Comparison of ENCODE assay signal across 8 mouse cellular contexts in the genomic region with DNA sequence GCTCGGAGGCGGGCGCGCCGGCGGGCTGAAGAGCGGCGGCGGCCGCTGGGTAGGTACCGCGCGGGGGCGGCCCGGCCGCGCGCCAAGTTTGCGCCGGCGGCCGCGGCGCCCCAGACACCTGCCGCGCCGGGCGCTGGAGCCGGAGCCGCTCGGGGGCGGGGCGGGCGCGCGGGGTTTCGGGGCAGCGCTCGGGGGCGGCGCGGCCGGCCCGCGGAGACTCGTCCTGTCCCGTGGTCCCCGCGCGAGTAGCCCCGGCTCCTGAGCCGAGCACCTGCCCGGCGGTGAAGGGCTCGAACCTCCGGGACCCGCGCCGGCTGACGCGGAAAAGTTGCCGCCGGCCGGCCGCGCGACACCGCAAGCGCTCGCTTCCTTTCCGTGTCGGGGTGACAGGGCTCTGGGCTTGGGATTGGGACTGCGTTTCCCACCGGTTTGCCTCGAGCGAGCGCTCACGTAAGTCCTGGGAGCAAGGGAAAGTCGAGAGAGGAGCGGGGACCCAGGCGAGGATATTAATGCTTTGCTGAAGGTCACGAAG.
DNase-seq lines count a peak whose midpoint lies in the region; ATAC-seq lines count a peak whose summit lies in the region.

No protein-coding gene starts in this region.

- H3K9me3 ChIP-seq in lung, embryonic 16.5 days (ENCODE audit: control insufficient read depth, low read length): no peaks in the 10 kb centered on the region
- peaks cover 2% of the 10 kb centered on the region; the same call in 1 of the 2 replicates for H3K9me3 ChIP-seq in heart, embryonic 16.5 days (replicated peaks; ENCODE audit: control insufficient read depth, low read length)
- no peaks in the 10 kb centered on the region for H3K9me3 ChIP-seq in liver, embryonic 15.5 days (replicated peaks)

- peaks cover 6% of the 10 kb centered on the region; the same call in 1 of the 2 replicates for H3K4me1 ChIP-seq in lung, embryonic 16.5 days (replicated peaks; ENCODE audit: control insufficient read depth, insufficient read depth, low read length)
- peaks cover 17% of the 10 kb centered on the region for H3K4me1 ChIP-seq in heart, embryonic 16.5 days (ENCODE audit: control insufficient read depth, insufficient read depth, low read length)
- H3K4me1 ChIP-seq in liver, embryonic 15.5 days (replicated peaks): peaks cover 27% of the 10 kb centered on the region

- peak; percentile 34 for DNase-seq in adrenal gland, adult 8-10 months
- no peak for DNase-seq in adrenal gland, postnatal 25 days
- DNase-seq in lung, postnatal 36 days: no peak
- peak; percentile 56 for DNase-seq in embryo, embryonic 11 days
- DNase-seq in right cerebral cortex, postnatal 14 days: peak; percentile 31

- peak overlapping the region; percentile 63 for H3K27ac ChIP-seq in lung, embryonic 16.5 days (ENCODE audit: low read length)
- H3K27ac ChIP-seq in heart, embryonic 16.5 days (ENCODE audit: low read length): peak overlapping the region; percentile 90
- H3K27ac ChIP-seq in liver, embryonic 15.5 days (replicated peaks): peak overlapping the region; percentile 89

- peaks cover 5% of the 10 kb centered on the region for H3K27me3 ChIP-seq in lung, embryonic 16.5 days (ENCODE audit: control insufficient read depth, insufficient read depth, low read depth, low read length)
- no peaks in the 10 kb centered on the region for H3K27me3 ChIP-seq in heart, embryonic 16.5 days (ENCODE audit: control insufficient read depth, insufficient read depth, low read length)
- H3K27me3 ChIP-seq in liver, embryonic 15.5 days: peaks cover 8% of the 10 kb centered on the region; the same call in 1 of the 2 replicates

- no peaks in the 10 kb centered on the region for H3K36me3 ChIP-seq in lung, embryonic 16.5 days (ENCODE audit: control insufficient read depth, insufficient read depth, low read length)
- H3K36me3 ChIP-seq in heart, embryonic 16.5 days (ENCODE audit: control insufficient read depth, insufficient read depth): peaks cover 7% of the 10 kb centered on the region; the same call in 1 of the 2 replicates
- H3K36me3 ChIP-seq in liver, embryonic 15.5 days (replicated peaks): peaks cover 25% of the 10 kb centered on the region

- ATAC-seq in lung, embryonic 16.5 days (ENCODE audit: low read depth): no peak
- no peak; the same call in 1 of the 2 replicates for ATAC-seq in heart, embryonic 16.5 days (replicated peaks; ENCODE audit: extremely low read depth, insufficient read depth, low FRiP score)
- peak; percentile 78 for ATAC-seq in liver, embryonic 15.5 days (ENCODE audit: insufficient read depth)

- peak overlapping the region; percentile 88 for H3K4me2 ChIP-seq in lung, embryonic 16.5 days (ENCODE audit: low read depth, low read length)
- peak overlapping the region; percentile 76 for H3K4me2 ChIP-seq in heart, embryonic 16.5 days (ENCODE audit: low read depth, low read length)
- H3K4me2 ChIP-seq in liver, embryonic 15.5 days: peak overlapping the region; percentile 75

- peak overlapping the region; percentile 77 for H3K4me3 ChIP-seq in lung, embryonic 16.5 days (ENCODE audit: low read length)
- peak overlapping the region; percentile 90 for H3K4me3 ChIP-seq in heart, embryonic 16.5 days (ENCODE audit: low read length)
- peak overlapping the region; percentile 91 for H3K4me3 ChIP-seq in liver, embryonic 15.5 days (replicated peaks)

- H3K9ac ChIP-seq in lung, embryonic 16.5 days (ENCODE audit: low read length): peak overlapping the region; percentile 75
- peak overlapping the region; percentile 91 for H3K9ac ChIP-seq in heart, embryonic 16.5 days (ENCODE audit: low read length)
- peak overlapping the region; percentile 93 for H3K9ac ChIP-seq in liver, embryonic 15.5 days

- under 1% methylated on average over 37 of the region's 82 CpGs for WGBS in lung, embryonic 16.5 days
- WGBS in heart, embryonic 16.5 days: under 1% methylated on average over 60 of the region's 82 CpGs
- WGBS in liver, embryonic 15.5 days (ENCODE audit: insufficient replicate concordance): under 1% methylated on average over 59 of the region's 82 CpGs

Comparison
In these comparisons a context has a peak if more than half of its experiments do, and no peak if none do; other contexts are left out.
1. DNase-seq: peak in adrenal gland, adult 8-10 months (single experiment), embryo, embryonic 11 days (single experiment) and right cerebral cortex, postnatal 14 days (single experiment); none in adrenal gland, postnatal 25 days (single experiment) and lung, postnatal 36 days (single experiment).
2. Peak in every context shown above with its lines, with median percentiles within 50 percentile points of each other: H3K27ac ChIP-seq, H3K4me2 ChIP-seq, H3K4me3 ChIP-seq and H3K9ac ChIP-seq.